Mouse (Mus musculus): ENCODE measurements around the gene Doxl2. TPM values are rescaled to one million over a fixed set of nuclear protein-coding genes. Genes with fewer than 3 reads are reported as not detected.
"Not testable (repeated sequence)": the region's sequence is repeated elsewhere in the genome, so short reads cannot be mapped to it uniquely, and the experiment has no call there.

The Doxl2 gene
- polyA plus RNA-seq, 1 experiment from 2014 or later, result not detected

DNA sequence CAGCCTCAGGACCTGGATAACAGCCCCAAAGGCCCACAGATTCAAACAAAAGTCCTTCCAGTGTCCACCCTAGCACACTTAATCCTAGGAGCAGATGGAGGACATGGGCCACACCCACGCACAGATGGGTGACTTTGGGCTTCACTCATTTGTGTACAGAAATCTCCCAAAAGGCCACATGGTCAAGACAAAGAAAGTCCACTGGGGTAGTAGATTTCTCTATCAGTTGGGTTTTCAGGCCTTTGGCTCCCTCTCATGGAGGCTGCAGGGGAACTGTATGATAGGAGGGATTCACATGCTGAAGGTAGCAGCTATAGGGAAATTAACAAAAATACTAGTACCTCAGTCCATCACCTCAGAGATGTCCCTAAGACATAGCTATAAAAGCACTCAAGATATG, 16.7 kb upstream of the Doxl2 start:
- no peak overlapping the region for H3K9ac ChIP-seq (ENCODE audit: low read length)
- H3K4me3 ChIP-seq (ENCODE audit: low read depth, low read length), result no peak overlapping the region
- H3K27ac ChIP-seq (ENCODE audit: low read depth, low read length), result no peak overlapping the region
- 61% methylated on average over 1 of the region's 1 CpGs for WGBS
- peak; percentile 53 for DNase-seq (ENCODE audit: low spot score)
- H3K36me3 ChIP-seq (ENCODE audit: control insufficient read depth, insufficient read depth, low read length), result no peaks in the 10 kb centered on the region
- no peaks in the 10 kb centered on the region for H3K27me3 ChIP-seq (replicated peaks; ENCODE audit: control insufficient read depth, insufficient read depth, low read length)
- no peak overlapping the region for H3K4me2 ChIP-seq (ENCODE audit: low read length)
- no peaks in the 10 kb centered on the region for H3K4me1 ChIP-seq (ENCODE audit: control insufficient read depth, insufficient read depth, low read length)
- H3K9me3 ChIP-seq (replicated peaks; ENCODE audit: control insufficient read depth, low read length), result no peaks in the 10 kb centered on the region
- ATAC-seq, result no peak

DNA sequence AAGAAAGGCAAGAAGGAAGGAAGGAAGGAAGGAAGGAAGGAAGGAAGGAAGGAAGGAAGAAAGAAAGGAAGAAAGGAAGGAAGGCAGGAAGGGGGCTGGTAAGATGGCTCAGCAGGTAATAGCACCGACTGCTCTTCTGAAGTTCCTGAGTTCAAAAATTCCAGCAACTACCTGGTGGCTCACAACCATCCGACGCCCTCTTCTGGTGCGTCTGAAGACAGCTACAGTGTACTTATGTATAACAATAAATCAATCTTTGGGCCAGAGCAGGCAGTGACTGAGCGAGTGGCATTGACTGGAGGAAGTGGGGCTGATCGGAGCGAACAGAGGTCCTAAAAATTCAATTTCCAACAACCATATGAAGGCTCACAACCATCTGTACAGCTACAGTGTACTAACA, 15.6 kb upstream of the Doxl2 start:
- not testable (repeated sequence) for H3K4me2 ChIP-seq (ENCODE audit: low read length); H3K27ac ChIP-seq (ENCODE audit: low read depth, low read length); H3K4me3 ChIP-seq (ENCODE audit: low read depth, low read length); H3K4me1 ChIP-seq (ENCODE audit: control insufficient read depth, insufficient read depth, low read length); H3K9ac ChIP-seq (ENCODE audit: low read length); H3K9me3 ChIP-seq (replicated peaks; ENCODE audit: control insufficient read depth, low read length); ATAC-seq; H3K27me3 ChIP-seq (replicated peaks; ENCODE audit: control insufficient read depth, insufficient read depth, low read length); H3K36me3 ChIP-seq (ENCODE audit: control insufficient read depth, insufficient read depth, low read length)
- peak; percentile 49 for DNase-seq (ENCODE audit: low spot score)
- 32% methylated on average over 7 of the region's 7 CpGs for WGBS

DNA sequence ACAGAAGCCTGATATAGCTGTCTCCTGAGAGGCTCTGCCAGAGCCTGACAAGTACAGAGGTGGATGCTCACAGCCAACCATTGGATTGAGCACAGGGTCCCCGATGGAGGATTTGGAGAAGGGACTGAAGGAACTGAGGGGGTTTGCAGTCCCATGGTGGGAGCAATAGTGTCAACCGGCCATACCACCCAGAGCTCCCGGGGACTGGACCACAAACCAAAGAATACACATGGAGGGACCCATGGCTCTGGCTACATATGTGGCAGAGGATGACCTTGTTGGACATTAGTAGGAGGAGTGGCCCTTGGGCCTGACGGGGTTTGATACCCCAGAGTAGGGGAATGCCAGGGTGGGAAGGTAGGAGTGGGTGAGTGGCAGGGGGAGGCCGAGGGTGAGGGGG, 8.1 kb upstream of the Doxl2 start:
- not testable (repeated sequence) for H3K9ac ChIP-seq (ENCODE audit: low read length); ATAC-seq; DNase-seq (ENCODE audit: low spot score); H3K36me3 ChIP-seq (ENCODE audit: control insufficient read depth, insufficient read depth, low read length); H3K4me1 ChIP-seq (ENCODE audit: control insufficient read depth, insufficient read depth, low read length); H3K27me3 ChIP-seq (replicated peaks; ENCODE audit: control insufficient read depth, insufficient read depth, low read length); H3K4me2 ChIP-seq (ENCODE audit: low read length); H3K4me3 ChIP-seq (ENCODE audit: low read depth, low read length); H3K9me3 ChIP-seq (replicated peaks; ENCODE audit: control insufficient read depth, low read length); H3K27ac ChIP-seq (ENCODE audit: low read depth, low read length)
- 90% methylated on average over 5 of the region's 5 CpGs for WGBS

DNA sequence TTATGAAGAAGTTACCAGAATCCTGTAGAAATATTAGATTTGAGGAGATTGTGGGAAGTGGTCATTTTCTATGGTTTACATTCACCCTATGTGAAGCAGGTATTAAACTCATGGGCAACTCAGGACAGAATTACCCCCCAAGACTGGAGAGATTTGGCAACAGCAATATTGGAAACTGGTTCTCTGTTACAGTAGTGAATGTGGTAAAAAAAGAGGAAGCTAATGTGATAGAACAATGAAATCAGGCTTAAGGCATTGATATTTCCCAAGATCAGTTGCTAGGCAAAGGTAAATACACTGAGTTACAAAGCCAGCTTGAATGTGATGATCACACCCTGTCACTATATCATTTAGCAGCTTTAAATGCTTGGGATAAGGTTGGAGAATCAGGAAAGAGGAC, 6.9 kb upstream of the Doxl2 start:
- no peak for ATAC-seq
- no peak for DNase-seq (ENCODE audit: low spot score)
- H3K4me3 ChIP-seq (ENCODE audit: low read depth, low read length), result no peak overlapping the region
- no peaks in the 10 kb centered on the region for H3K36me3 ChIP-seq (ENCODE audit: control insufficient read depth, insufficient read depth, low read length)
- no peaks in the 10 kb centered on the region for H3K4me1 ChIP-seq (ENCODE audit: control insufficient read depth, insufficient read depth, low read length)
- no peaks in the 10 kb centered on the region for H3K27me3 ChIP-seq (replicated peaks; ENCODE audit: control insufficient read depth, insufficient read depth, low read length)
- H3K27ac ChIP-seq (ENCODE audit: low read depth, low read length), result no peak overlapping the region
- no peak overlapping the region for H3K9ac ChIP-seq (ENCODE audit: low read length)
- H3K4me2 ChIP-seq (ENCODE audit: low read length), result no peak overlapping the region
- H3K9me3 ChIP-seq (replicated peaks; ENCODE audit: control insufficient read depth, low read length), result no peaks in the 10 kb centered on the region

DNA sequence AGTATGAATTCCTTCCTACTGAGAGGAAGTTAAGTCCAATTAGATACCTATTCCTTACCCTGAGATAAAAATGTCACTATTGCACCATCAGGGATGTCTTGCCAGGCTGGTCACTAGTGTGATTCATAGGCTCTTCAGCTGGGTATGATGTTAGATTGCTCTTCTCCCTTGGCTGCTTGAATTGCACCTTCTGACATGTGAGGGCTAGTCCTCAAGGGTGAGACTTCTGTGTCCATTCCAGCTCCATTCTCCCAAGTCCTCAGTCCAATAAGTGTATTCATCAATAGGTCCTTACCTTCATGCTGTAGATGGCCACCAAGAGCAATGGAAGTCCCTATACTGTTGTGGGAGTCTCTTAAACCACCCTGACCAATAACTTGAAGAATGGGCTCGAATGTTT, 4.9 kb downstream of the Doxl2 start:
- Histone ChIP-seq H3K27ac (ENCODE audit: low read depth, low read length) (no peak overlapping the region), H3K4me3 (ENCODE audit: low read depth, low read length) (no peak overlapping the region), H3K27me3 (replicated peaks; ENCODE audit: control insufficient read depth, insufficient read depth, low read length) (no peaks in the 10 kb centered on the region), H3K4me1 (ENCODE audit: control insufficient read depth, insufficient read depth, low read length) (no peaks in the 10 kb centered on the region), H3K4me2 (ENCODE audit: low read length) (no peak overlapping the region), H3K36me3 (ENCODE audit: control insufficient read depth, insufficient read depth, low read length) (no peaks in the 10 kb centered on the region), H3K9me3 (replicated peaks; ENCODE audit: control insufficient read depth, low read length) (no peaks in the 10 kb centered on the region), H3K9ac (ENCODE audit: low read length) (no peak overlapping the region)
- DNase-seq (ENCODE audit: low spot score) (no peak), ATAC-seq (no peak)
- WGBS, result 42% methylated on average over 1 of the region's 1 CpGs

DNA sequence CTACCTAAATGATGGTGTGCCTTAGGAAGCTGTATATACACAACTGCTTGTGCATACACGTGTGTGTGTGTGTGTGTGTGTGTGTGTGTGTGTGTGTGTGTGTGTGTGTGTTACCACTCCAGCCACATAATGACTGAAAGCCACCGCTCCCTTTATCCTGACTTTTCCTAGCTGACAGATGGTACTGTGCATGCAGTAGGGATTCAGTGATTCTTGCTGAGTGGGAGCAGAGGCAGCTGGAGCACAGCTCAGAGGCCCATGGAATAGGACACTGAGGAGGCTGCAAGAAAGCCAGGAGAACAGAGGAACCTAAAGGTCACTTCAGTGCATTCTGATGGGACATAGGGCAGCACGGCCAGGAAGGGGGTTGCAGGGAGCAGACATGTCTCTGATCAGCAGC, 7.5 kb downstream of the Doxl2 start:
- DNase-seq (ENCODE audit: low spot score) (no peak), ATAC-seq (no peak)
- H3K9ac ChIP-seq (ENCODE audit: low read length), result no peak overlapping the region
- no peak overlapping the region for H3K27ac ChIP-seq (ENCODE audit: low read depth, low read length)
- 77% methylated on average over 3 of the region's 3 CpGs for WGBS
- H3K9me3 ChIP-seq (replicated peaks; ENCODE audit: control insufficient read depth, low read length), result no peaks in the 10 kb centered on the region
- H3K4me1 ChIP-seq (ENCODE audit: control insufficient read depth, insufficient read depth, low read length), result no peaks in the 10 kb centered on the region
- no peak overlapping the region for H3K4me3 ChIP-seq (ENCODE audit: low read depth, low read length)
- no peak overlapping the region for H3K4me2 ChIP-seq (ENCODE audit: low read length)
- no peaks in the 10 kb centered on the region for H3K27me3 ChIP-seq (replicated peaks; ENCODE audit: control insufficient read depth, insufficient read depth, low read length)
- no peaks in the 10 kb centered on the region for H3K36me3 ChIP-seq (ENCODE audit: control insufficient read depth, insufficient read depth, low read length)

DNA sequence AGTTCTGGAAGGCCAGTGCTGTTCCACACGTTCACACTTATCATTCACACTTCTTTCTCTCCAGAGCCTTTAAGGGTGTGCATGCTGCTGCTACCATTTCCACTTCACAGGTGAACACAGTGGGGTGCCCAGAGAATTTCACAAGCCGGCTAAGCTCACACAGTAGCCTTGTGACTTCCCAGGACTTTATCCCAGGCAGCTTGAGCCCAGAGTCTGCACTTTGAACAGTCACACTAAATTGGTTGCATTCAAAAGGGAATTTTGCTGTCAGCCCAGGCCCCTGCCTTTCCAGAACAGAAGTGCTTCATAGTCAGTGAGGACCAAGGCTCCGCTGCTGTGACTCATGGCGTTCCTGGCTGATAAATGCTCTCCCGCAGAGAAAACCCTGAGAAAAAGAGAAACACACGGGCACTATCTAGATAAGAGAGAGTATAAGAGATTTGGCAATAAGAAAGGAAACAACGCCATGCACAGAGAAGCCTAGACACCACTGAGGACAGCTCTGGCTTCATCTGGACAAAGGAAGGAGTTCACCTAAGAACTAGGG, 11.8 kb downstream of the Doxl2 start, which contains the start of gene Svs1:
Gene Svs1 (plus strand): TSS at position 418 of the 547 bp plus-strand sequence.
- H3K27ac ChIP-seq (ENCODE audit: low read depth, low read length), result no peak within 1 kb of the TSS
- no peaks in the 10 kb centered on the region for H3K27me3 ChIP-seq (replicated peaks; ENCODE audit: control insufficient read depth, insufficient read depth, low read length)
- no peak within 1 kb of the TSS for H3K9ac ChIP-seq (ENCODE audit: low read length)
- no peak for DNase-seq (ENCODE audit: low spot score)
- no peak within 1 kb of the TSS for H3K4me3 ChIP-seq (ENCODE audit: low read depth, low read length)
- WGBS, result 66% methylated on average over 7 of the region's 7 CpGs
- H3K4me1 ChIP-seq (ENCODE audit: control insufficient read depth, insufficient read depth, low read length), result no peaks in the 10 kb centered on the region
- H3K4me2 ChIP-seq (ENCODE audit: low read length), result no peak within 1 kb of the TSS
- no peaks in the 10 kb centered on the region for H3K9me3 ChIP-seq (replicated peaks; ENCODE audit: control insufficient read depth, low read length)
- ATAC-seq, result no peak
- no peaks in the 10 kb centered on the region for H3K36me3 ChIP-seq (ENCODE audit: control insufficient read depth, insufficient read depth, low read length)

DNA sequence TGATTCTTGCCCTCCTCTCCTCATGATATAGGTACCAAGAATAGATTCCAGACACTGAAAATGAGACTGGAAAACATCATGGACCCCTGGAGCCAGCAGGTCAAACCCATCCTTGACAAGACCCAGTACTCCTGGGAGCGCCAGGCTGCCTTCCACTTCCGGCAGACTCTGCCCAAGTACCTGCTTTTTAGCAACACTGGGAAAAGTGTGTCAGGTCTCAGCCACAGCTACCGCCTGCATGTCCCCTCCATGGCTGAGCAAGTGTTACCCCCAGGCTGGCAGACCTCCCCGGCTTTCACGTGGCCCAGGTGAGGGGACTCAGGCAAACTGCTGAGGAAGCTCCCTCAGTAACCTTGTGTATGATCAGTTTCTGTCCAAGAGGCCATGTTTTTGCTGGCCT, 15.2 kb downstream of the Doxl2 start:
- H3K27ac ChIP-seq (ENCODE audit: low read depth, low read length), result no peak overlapping the region
- no peak overlapping the region for H3K4me2 ChIP-seq (ENCODE audit: low read length)
- H3K4me1 ChIP-seq (ENCODE audit: control insufficient read depth, insufficient read depth, low read length), result no peaks in the 10 kb centered on the region
- no peak overlapping the region for H3K9ac ChIP-seq (ENCODE audit: low read length)
- DNase-seq (ENCODE audit: low spot score) (no peak), ATAC-seq (no peak)
- no peaks in the 10 kb centered on the region for H3K36me3 ChIP-seq (ENCODE audit: control insufficient read depth, insufficient read depth, low read length)
- H3K9me3 ChIP-seq (replicated peaks; ENCODE audit: control insufficient read depth, low read length), result no peaks in the 10 kb centered on the region
- no peaks in the 10 kb centered on the region for H3K27me3 ChIP-seq (replicated peaks; ENCODE audit: control insufficient read depth, insufficient read depth, low read length)
- no peak overlapping the region for H3K4me3 ChIP-seq (ENCODE audit: low read depth, low read length)
- 94% methylated on average over 5 of the region's 5 CpGs for WGBS

DNA sequence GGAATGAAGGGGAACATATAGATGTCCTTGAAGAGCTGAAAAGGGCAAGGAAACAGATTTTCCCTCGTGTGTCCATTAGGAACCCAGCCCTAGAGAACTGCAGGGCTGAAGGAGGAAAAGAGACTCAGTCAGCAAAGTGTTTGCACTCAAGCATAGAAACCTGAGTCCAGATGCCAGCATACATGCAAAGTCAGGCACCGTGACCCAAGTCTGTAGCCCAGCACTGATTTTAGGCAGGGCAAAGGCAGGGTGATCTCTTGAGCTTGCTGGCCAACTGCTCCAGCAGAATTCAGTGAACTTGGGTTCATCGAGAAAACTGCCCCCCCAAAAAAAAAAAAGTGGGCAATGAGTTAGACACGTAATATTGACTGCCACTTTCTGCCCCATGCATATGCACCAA, 17.2 kb downstream of the Doxl2 start:
- WGBS, result 76% methylated on average over 4 of the region's 4 CpGs
- ATAC-seq, result no peak
- Histone ChIP-seq H3K36me3 (ENCODE audit: control insufficient read depth, insufficient read depth, low read length) (no peaks in the 10 kb centered on the region), H3K4me2 (ENCODE audit: low read length) (no peak overlapping the region), H3K9ac (ENCODE audit: low read length) (no peak overlapping the region), H3K4me1 (ENCODE audit: control insufficient read depth, insufficient read depth, low read length) (no peaks in the 10 kb centered on the region), H3K9me3 (replicated peaks; ENCODE audit: control insufficient read depth, low read length) (no peaks in the 10 kb centered on the region), H3K27me3 (replicated peaks; ENCODE audit: control insufficient read depth, insufficient read depth, low read length) (no peaks in the 10 kb centered on the region), H3K4me3 (ENCODE audit: low read depth, low read length) (no peak overlapping the region), H3K27ac (ENCODE audit: low read depth, low read length) (no peak overlapping the region)
- no peak for DNase-seq (ENCODE audit: low spot score)

Measured in forebrain, embryonic 14.5 days (tissue).